Mouse (Mus musculus) limb, embryonic 11.5 days (tissue): ENCODE measurements at regions not wholly inside any gene's neighbourhood (a gene's known extent, or its start where the extent isn't known, plus 50 kb on each side); places are given as distances from the start of the nearest gene placed in this dataset.

ENCODE experiments used
- ATAC-seq: fragments of 200-750 bp; cut with Nextera tagmentation; 2 replicates; pipeline ENCODE4 v1.8.0; 2017; ENCODE audit warnings: low read depth; ENCODE audit not compliant: insufficient number of reproducible peaks, low FRiP score, low TSS enrichment
- DNase-seq: peaks from one replicate; pipeline ENCODE4 v3.0.0-alpha.2; 2015; ENCODE audit warnings: low spot score
- H3K27ac ChIP-seq: fragments of 300-500 bp; sonication (generic); replicated peaks from 2 replicates; pipeline ENCODE4 v1.5.1; 2014; ENCODE audit warnings: low read depth, mild to moderate bottlenecking, low read length
- H3K27me3 ChIP-seq: fragments of 300-500 bp; sonication (generic); 2 replicates; pipeline ENCODE4 v1.6.1; 2014; ENCODE audit warnings: mild to moderate bottlenecking, low read length, mixed read lengths; ENCODE audit not compliant: control insufficient read depth, insufficient read depth
- H3K36me3 ChIP-seq: fragments of 300-500 bp; sonication (generic); 2 replicates; pipeline ENCODE4 v1.6.1; 2014; ENCODE audit warnings: mild to moderate bottlenecking, low read length, moderate library complexity, mixed read lengths; ENCODE audit not compliant: control insufficient read depth, insufficient read depth
- H3K4me1 ChIP-seq: fragments of 300-500 bp; sonication (generic); 2 replicates; pipeline ENCODE4 v1.6.1; 2014; ENCODE audit warnings: low read length, mixed read lengths; ENCODE audit not compliant: control insufficient read depth, insufficient read depth
- H3K4me2 ChIP-seq: fragments of 300-500 bp; sonication (generic); 2 replicates; pipeline ENCODE4 v1.6.1; 2014; ENCODE audit warnings: low read depth, mild to moderate bottlenecking, moderate library complexity; ENCODE audit not compliant: severe bottlenecking
- H3K4me3 ChIP-seq: fragments of 300-500 bp; sonication (generic); 2 replicates; pipeline ENCODE4 v1.5.1; 2014; ENCODE audit warnings: low read depth, low read length
- H3K9ac ChIP-seq: fragments of 300-500 bp; sonication (generic); 2 replicates; pipeline ENCODE4 v1.6.1; 2014; ENCODE audit warnings: mild to moderate bottlenecking, low read length
- H3K9me3 ChIP-seq: fragments of 300-500 bp; sonication (generic); 2 replicates; pipeline ENCODE4 v1.6.1; 2016; ENCODE audit warnings: low read length; ENCODE audit not compliant: control insufficient read depth
- WGBS: fragments of 180-500 bp; shearing (Covaris S2); extraction: QIAGEN DNeasy Blood & Tissue Kit; methylation state at CpG from one replicate; pipeline ENCODE4 v1.1.7; 2014; 5-methylcytosine and 5-hydroxymethylcytosine counted together

- 37% methylated on average over 2 of the region's 2 CpGs for WGBS
- Histone ChIP-seq H3K4me3 (no peak overlapping the region), H3K36me3 (no peaks in the 10 kb centered on the region), H3K4me2 (no peak overlapping the region), H3K9ac (no peak overlapping the region), H3K27me3 (no peaks in the 10 kb centered on the region), H3K27ac (no peak overlapping the region), H3K4me1 (peaks cover 10% of the 10 kb centered on the region; the same call in 1 of the 2 replicates), H3K9me3 (no peaks in the 10 kb centered on the region)
- DNase-seq, result no peak
- ATAC-seq, result no peak
These were observed 123.7 kb downstream of the Tfap2c start for GRCm38 (mm10) chr2:172673081-172673480.

DNA sequence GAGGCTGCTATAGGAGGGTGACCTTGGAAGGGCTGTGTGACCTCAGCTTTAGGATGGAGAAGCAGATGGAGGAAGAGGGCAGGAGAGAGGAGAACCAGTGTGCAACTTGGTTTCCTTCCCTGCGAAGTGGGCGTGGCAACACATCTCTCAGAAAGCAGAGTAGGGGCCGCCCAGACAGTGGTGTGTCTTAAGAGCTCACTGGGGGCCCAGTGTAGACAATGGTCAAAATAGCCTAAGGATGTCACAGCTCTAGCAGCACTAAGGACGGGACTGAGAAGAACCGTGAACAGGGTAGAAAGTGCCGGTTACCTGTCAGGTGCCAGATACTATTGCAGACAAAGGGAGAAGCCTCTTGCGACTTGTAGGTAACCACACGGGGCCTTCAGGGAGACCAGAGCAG is 125.2 kb downstream of the Tfap2c start:
- H3K27me3 ChIP-seq, result no peaks in the 10 kb centered on the region
- H3K4me1 ChIP-seq, result peaks cover 10% of the 10 kb centered on the region; the same call in 1 of the 2 replicates
- no peak overlapping the region for H3K27ac ChIP-seq
- ATAC-seq (no peak), DNase-seq (no peak)
- no peak overlapping the region for H3K4me3 ChIP-seq
- 68% methylated on average over 8 of the region's 8 CpGs for WGBS
- no peaks in the 10 kb centered on the region for H3K9me3 ChIP-seq
- H3K4me2 ChIP-seq, result no peak overlapping the region
- H3K9ac ChIP-seq, result no peak overlapping the region
- no peaks in the 10 kb centered on the region for H3K36me3 ChIP-seq

- ATAC-seq, result no peak
- no peak overlapping the region for H3K4me2 ChIP-seq
- WGBS, result 14% methylated on average over 15 of the region's 15 CpGs
- DNase-seq, result peak; percentile 69
- no peaks in the 10 kb centered on the region for H3K9me3 ChIP-seq
- H3K4me1 ChIP-seq, result peaks cover 10% of the 10 kb centered on the region; the same call in 1 of the 2 replicates
- H3K27ac ChIP-seq, result no peak overlapping the region
- no peak overlapping the region for H3K9ac ChIP-seq
- H3K27me3 ChIP-seq, result no peaks in the 10 kb centered on the region
- no peaks in the 10 kb centered on the region for H3K36me3 ChIP-seq
- no peak overlapping the region for H3K4me3 ChIP-seq
These were observed 125.7 kb downstream of the Tfap2c start for GRCm38 (mm10) chr2:172675081-172675480.

DNA sequence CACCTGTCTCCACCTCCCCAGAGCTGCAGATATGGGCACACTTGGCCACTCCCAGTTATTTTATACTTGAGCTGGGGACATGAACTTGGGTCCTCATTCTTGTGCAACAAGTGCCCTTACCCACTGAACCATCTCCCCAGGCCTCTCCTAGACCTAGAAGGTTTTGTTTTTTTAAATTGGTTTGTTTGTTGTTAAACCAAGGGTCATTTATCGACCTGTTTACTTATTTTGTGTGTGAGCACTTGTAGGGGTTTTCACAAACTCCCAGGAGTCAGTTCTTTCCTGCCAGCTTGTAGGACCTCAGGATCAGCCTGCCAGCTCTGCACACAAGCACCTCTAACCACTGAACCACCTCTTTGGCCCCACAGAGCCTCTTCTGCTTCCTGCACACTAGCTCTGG is 140.8 kb downstream of the Tfap2c start:
- Histone ChIP-seq H3K36me3 (no peaks in the 10 kb centered on the region), H3K9ac (no peak overlapping the region), H3K4me2 (no peak overlapping the region), H3K9me3 (0 out of 2 replicates have a peak, but pooled peaks cover 4% of the 10 kb centered on the region), H3K27ac (no peak overlapping the region), H3K27me3 (no peaks in the 10 kb centered on the region), H3K4me3 (no peak overlapping the region), H3K4me1 (no peaks in the 10 kb centered on the region)
- no peak for ATAC-seq
- 87% methylated on average over 1 of the region's 1 CpGs for WGBS
- DNase-seq, result no peak

GRCm38 (mm10) chr2:172690931-172691651 is 141.7 kb downstream of the Tfap2c start:
- no peak overlapping the region for H3K27ac ChIP-seq
- no peaks in the 10 kb centered on the region for H3K36me3 ChIP-seq
- no peak overlapping the region for H3K4me2 ChIP-seq
- 37% methylated on average over 8 of the region's 9 CpGs for WGBS
- no peak for ATAC-seq
- H3K9ac ChIP-seq, result no peak overlapping the region
- H3K27me3 ChIP-seq, result no peaks in the 10 kb centered on the region
- no peak overlapping the region for H3K4me3 ChIP-seq
- no peaks in the 10 kb centered on the region for H3K4me1 ChIP-seq
- 0 out of 2 replicates have a peak, but pooled peaks cover 4% of the 10 kb centered on the region for H3K9me3 ChIP-seq
- no peak for DNase-seq

DNA sequence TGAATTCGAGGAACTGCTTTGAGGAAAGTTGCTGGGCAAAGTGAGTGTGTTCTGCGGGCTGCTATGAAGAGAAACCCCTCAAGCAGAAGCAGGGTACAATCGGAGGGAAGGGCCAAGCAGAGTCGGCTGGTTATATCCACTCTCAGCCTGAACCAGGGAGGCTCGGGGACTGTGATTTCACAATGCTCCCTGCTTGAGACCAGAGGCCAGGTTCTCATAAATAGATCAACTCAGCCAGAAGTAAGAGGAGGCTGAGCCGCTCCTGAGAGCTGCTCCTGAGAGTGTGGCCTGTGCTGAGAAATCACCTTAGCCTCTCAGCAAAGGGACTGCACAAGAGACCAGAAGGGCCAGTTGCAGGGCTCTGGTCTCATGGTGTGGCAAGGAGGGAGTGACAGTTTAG is 149.6 kb downstream of the Tfap2c start:
- H3K27me3 ChIP-seq, result no peaks in the 10 kb centered on the region
- H3K27ac ChIP-seq, result no peak overlapping the region
- no peaks in the 10 kb centered on the region for H3K36me3 ChIP-seq
- no peak for ATAC-seq
- no peak overlapping the region for H3K4me2 ChIP-seq
- H3K9ac ChIP-seq, result no peak overlapping the region
- no peak overlapping the region for H3K4me3 ChIP-seq
- WGBS, result 67% methylated on average over 6 of the region's 6 CpGs
- H3K4me1 ChIP-seq, result no peaks in the 10 kb centered on the region
- H3K9me3 ChIP-seq, result no peaks in the 10 kb centered on the region
- DNase-seq, result no peak

- Histone ChIP-seq H3K27me3 (no peaks in the 10 kb centered on the region), H3K4me2 (no peak overlapping the region), H3K36me3 (no peaks in the 10 kb centered on the region), H3K4me3 (no peak overlapping the region), H3K9ac (no peak overlapping the region), H3K9me3 (no peaks in the 10 kb centered on the region), H3K27ac (no peak overlapping the region), H3K4me1 (no peaks in the 10 kb centered on the region)
- ATAC-seq, result no peak
- no peak for DNase-seq
- 81% methylated on average over 4 of the region's 4 CpGs for WGBS
These were observed 150.3 kb downstream of the Tfap2c start for GRCm38 (mm10) chr2:172699654-172700053.

GRCm38 (mm10) chr2:172710641-172711040 is 161.2 kb downstream of the Tfap2c start:
- H3K4me3 ChIP-seq, result no peak overlapping the region
- no peak for DNase-seq
- H3K27me3 ChIP-seq, result no peaks in the 10 kb centered on the region
- 77% methylated on average over 4 of the region's 4 CpGs for WGBS
- H3K9ac ChIP-seq, result no peak overlapping the region
- ATAC-seq, result no peak
- no peaks in the 10 kb centered on the region for H3K36me3 ChIP-seq
- H3K4me2 ChIP-seq, result no peak overlapping the region
- H3K9me3 ChIP-seq, result no peaks in the 10 kb centered on the region
- no peak overlapping the region for H3K27ac ChIP-seq
- peaks cover under 1% of the 10 kb centered on the region; the same call in 1 of the 2 replicates for H3K4me1 ChIP-seq

GRCm38 (mm10) chr2:172726701-172727100 is 177.3 kb downstream of the Tfap2c start:
- no peak for ATAC-seq
- 3% methylated on average over 13 of the region's 13 CpGs for WGBS

More at GRCm38 (mm10) chr2:172726701-172727100, 177.3 kb downstream of the Tfap2c start:
- H3K36me3 ChIP-seq, result no peaks in the 10 kb centered on the region
- H3K4me2 ChIP-seq, result peak overlapping the region; percentile 91
- peaks cover 19% of the 10 kb centered on the region for H3K27me3 ChIP-seq
- H3K4me3 ChIP-seq, result no peak overlapping the region
- no peak overlapping the region for H3K9ac ChIP-seq
- H3K27ac ChIP-seq, result no peak overlapping the region
- no peak for DNase-seq
- peaks cover 11% of the 10 kb centered on the region for H3K4me1 ChIP-seq
- no peaks in the 10 kb centered on the region for H3K9me3 ChIP-seq
